Comparison of ENCODE assay signal across 19 mouse cellular contexts in the genomic region with DNA sequence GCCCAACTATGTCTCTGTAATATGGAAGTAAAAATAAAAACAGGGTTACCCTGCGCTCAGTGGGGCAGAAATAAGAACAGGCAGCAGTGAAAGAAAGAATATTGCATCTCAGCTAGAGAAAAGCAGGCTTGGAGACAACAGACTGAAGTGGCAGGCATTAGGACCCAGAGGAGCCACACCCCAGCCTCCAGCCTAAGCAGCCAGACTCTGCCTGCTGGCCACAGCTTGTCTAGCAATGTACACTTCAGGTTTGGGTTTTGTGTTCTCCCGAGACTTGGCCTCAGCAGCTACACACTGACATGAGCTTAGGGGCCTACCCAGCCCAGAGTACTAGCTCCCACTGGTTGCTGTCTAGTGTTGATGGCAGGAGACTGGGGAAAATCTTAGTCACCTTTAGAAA. TPM values are rescaled to one million over a fixed set of nuclear protein-coding genes. Genes with fewer than 3 reads are reported as not detected.
"Had no signal": no experiment of that assay in that cellular context is flagged by ENCODE, and none has a peak within 500 bp of the region (broad histone marks: within the 10 kb centered on the region; RNA-seq: fewer than 3 reads in every experiment).

No protein-coding gene starts in this region.

RNA-seq across cellular contexts. Expression of gene Iltifb, which starts 7.3 kb away (rescaled TPM):
- total RNA-seq: layer of hippocampus, adult 8-10 months; layer of hippocampus, postnatal 10 days; layer of hippocampus, postnatal 36 days; left cerebral cortex, adult 2 months; left cerebral cortex, postnatal 36 days; neutrophil, adult 5-6 weeks had no signal
- polyA plus RNA-seq: kidney, embryonic 15.5 days; limb, embryonic 13.5 days; liver, embryonic 12.5 days; liver, embryonic 15.5 days; lung, postnatal 0 days; macrophage; midbrain, embryonic 12.5 days; myocyte; neural tube, embryonic 13.5 days; stomach, embryonic 15.5 days; thymus, postnatal 0 days had no signal

RNA-seq across cellular contexts. Expression of gene Gm9040, which starts 24.6 kb away (rescaled TPM):
- total RNA-seq: layer of hippocampus, adult 8-10 months; layer of hippocampus, postnatal 10 days; layer of hippocampus, postnatal 36 days; left cerebral cortex, adult 2 months; left cerebral cortex, postnatal 10 days; left cerebral cortex, postnatal 36 days; neutrophil, adult 5-6 weeks had no signal
- polyA plus RNA-seq: kidney, embryonic 15.5 days; limb, embryonic 13.5 days; liver, embryonic 12.5 days; liver, embryonic 15.5 days; lung, postnatal 0 days; macrophage; midbrain, embryonic 12.5 days; midbrain, embryonic 15.5 days; myocyte; neural tube, embryonic 13.5 days; thymus, postnatal 0 days had no signal

RNA-seq across cellular contexts. Expression of gene Gm9044, which starts 30.1 kb away (rescaled TPM):
- total RNA-seq: layer of hippocampus, adult 8-10 months; layer of hippocampus, postnatal 10 days; layer of hippocampus, postnatal 36 days; left cerebral cortex, adult 2 months; left cerebral cortex, postnatal 10 days; left cerebral cortex, postnatal 36 days; neutrophil, adult 5-6 weeks had no signal
- polyA plus RNA-seq: kidney, embryonic 15.5 days; limb, embryonic 13.5 days; liver, embryonic 12.5 days; liver, embryonic 15.5 days; lung, postnatal 0 days; macrophage; midbrain, embryonic 12.5 days; midbrain, embryonic 15.5 days; myocyte; neural tube, embryonic 13.5 days; thymus, postnatal 0 days had no signal

RNA-seq across cellular contexts. Expression of gene Gm9045, which starts 35.5 kb away (rescaled TPM):
- total RNA-seq: layer of hippocampus, adult 8-10 months; layer of hippocampus, postnatal 10 days; layer of hippocampus, postnatal 36 days; left cerebral cortex, postnatal 10 days; left cerebral cortex, postnatal 36 days; neutrophil, adult 5-6 weeks had no signal
- polyA plus RNA-seq: liver, embryonic 15.5 days; lung, postnatal 0 days; midbrain, embryonic 12.5 days; midbrain, embryonic 15.5 days; neural tube, embryonic 13.5 days had no signal

RNA-seq across cellular contexts. Expression of gene Gm9046, which starts 40.9 kb away (rescaled TPM):
- total RNA-seq: layer of hippocampus, adult 8-10 months; layer of hippocampus, postnatal 10 days; layer of hippocampus, postnatal 36 days; left cerebral cortex, adult 2 months; left cerebral cortex, postnatal 10 days; left cerebral cortex, postnatal 36 days; neutrophil, adult 5-6 weeks had no signal
- polyA plus RNA-seq: kidney, embryonic 15.5 days; limb, embryonic 13.5 days; liver, embryonic 12.5 days; liver, embryonic 15.5 days; lung, postnatal 0 days; macrophage; midbrain, embryonic 12.5 days; midbrain, embryonic 15.5 days; myocyte; neural tube, embryonic 13.5 days; stomach, embryonic 15.5 days; thymus, postnatal 0 days had no signal
